Mouse (Mus musculus): ENCODE results near the gene Lhfpl5. TPM values are rescaled to one million over a fixed set of nuclear protein-coding genes. Genes with fewer than 3 reads are reported as not detected.

Lhfpl5 gene
- total and polyA plus RNA-seq, 3 experiments = 0.20 TPM; not detected in 2

GRCm38 (mm10) chr17:28622300-28622759 lies 46.9 kb downstream of the Lhfpl5 start, which contains the start of gene Srpk1:
Srpk1 (minus strand) TSS chr17:28622709.
- intact Hi-C loops (cut with DNase I) = loop anchor here (5.0 kb wide), 1 partner anchor 70 kb away; the partner anchor contains the start of genes Mapk14 and Slc26a8
- Histone ChIP-seq H3K4me3 (peak within 1 kb of the TSS; percentile 98), H3K9ac (ENCODE audit: low read depth, low read length) (peak within 1 kb of the TSS; percentile 87), H3K36me3 (ENCODE audit: control insufficient read depth, insufficient read depth, low read length) (no peaks in the 10 kb centered on the region), H3K4me1 (ENCODE audit: control insufficient read depth, insufficient read depth, low read length) (no peaks in the 10 kb centered on the region), H3K79me2 (replicated peaks; ENCODE audit: control insufficient read depth, insufficient read depth, low read length) (peaks cover 4% of the 10 kb centered on the region), H3K27me3 (ENCODE audit: control insufficient read depth, insufficient read depth, low read length) (no peaks in the 10 kb centered on the region), H3K27ac (peak within 1 kb of the TSS; percentile 89)
- peak; percentile 94 for DNase-seq
- WGBS = under 1% methylated on average over 50 of the region's 53 CpGs
- no peak for TF ChIP-seq CTCF (IDR thresholded peaks at IDR 0.05)
- TF ChIP-seq POLR2A (IDR thresholded peaks at IDR 0.05; ENCODE audit: insufficient read depth, low read depth, low read length) = peak; percentile 63
- no peak for TF ChIP-seq EP300 (IDR thresholded peaks at IDR 0.05; ENCODE audit: insufficient read depth, low read depth, low read length)

DNA sequence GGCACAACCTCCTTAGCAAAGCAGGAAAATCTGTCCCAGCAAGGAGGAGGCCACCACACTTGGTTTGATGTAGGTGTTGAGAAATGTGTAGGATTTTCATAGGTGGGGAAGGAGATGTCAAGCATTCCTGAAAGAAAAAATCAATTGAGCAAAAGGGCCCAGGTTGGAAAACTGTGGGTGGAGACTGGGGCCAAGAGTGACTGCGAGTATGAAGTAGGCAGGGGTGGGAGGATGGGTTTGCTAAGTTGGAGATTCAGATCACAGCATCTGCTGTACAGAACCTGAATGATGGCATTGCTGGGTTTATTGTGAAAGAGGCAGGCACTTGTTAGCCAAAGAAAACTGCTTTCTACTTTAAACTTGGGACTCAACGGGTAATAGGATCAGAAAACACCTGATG lies 49.4 kb downstream of the Lhfpl5 start:
- no peak overlapping the region for H3K27ac ChIP-seq
- intact Hi-C loops (cut with DNase I) = loop anchor here (5.0 kb wide), 1 partner anchor 67 kb away; the partner anchor contains the start of genes Mapk14 and Slc26a8
- no peak for TF ChIP-seq CTCF (IDR thresholded peaks at IDR 0.05)
- no peak for TF ChIP-seq EP300 (IDR thresholded peaks at IDR 0.05; ENCODE audit: insufficient read depth, low read depth, low read length)
- no peak for TF ChIP-seq POLR2A (IDR thresholded peaks at IDR 0.05; ENCODE audit: insufficient read depth, low read depth, low read length)
- peaks cover 1% of the 10 kb centered on the region; the same call in 1 of the 2 replicates for H3K79me2 ChIP-seq (replicated peaks; ENCODE audit: control insufficient read depth, insufficient read depth, low read length)
- no peak overlapping the region for H3K4me3 ChIP-seq
- H3K9ac ChIP-seq (ENCODE audit: low read depth, low read length) = no peak overlapping the region
- 59% methylated on average over 2 of the region's 2 CpGs for WGBS
- no peaks in the 10 kb centered on the region for H3K4me1 ChIP-seq (ENCODE audit: control insufficient read depth, insufficient read depth, low read length)
- no peaks in the 10 kb centered on the region for H3K36me3 ChIP-seq (ENCODE audit: control insufficient read depth, insufficient read depth, low read length)
- H3K27me3 ChIP-seq (ENCODE audit: control insufficient read depth, insufficient read depth, low read length) = no peaks in the 10 kb centered on the region
- DNase-seq = no peak

- 81% methylated on average over 15 of the region's 15 CpGs for WGBS
- no peaks in the 10 kb centered on the region for H3K27me3 ChIP-seq (ENCODE audit: control insufficient read depth, insufficient read depth, low read length)
- no peak overlapping the region for H3K27ac ChIP-seq
- intact Hi-C loops (cut with DNase I) = no loop called here
- TF ChIP-seq CTCF (IDR thresholded peaks at IDR 0.05) = no peak
- no peak for TF ChIP-seq EP300 (IDR thresholded peaks at IDR 0.05; ENCODE audit: insufficient read depth, low read depth, low read length)
- no peak for TF ChIP-seq POLR2A (IDR thresholded peaks at IDR 0.05; ENCODE audit: insufficient read depth, low read depth, low read length)
- peaks cover 1% of the 10 kb centered on the region; the same call in 1 of the 2 replicates for H3K79me2 ChIP-seq (replicated peaks; ENCODE audit: control insufficient read depth, insufficient read depth, low read length)
- no peaks in the 10 kb centered on the region for H3K36me3 ChIP-seq (ENCODE audit: control insufficient read depth, insufficient read depth, low read length)
- no peak for DNase-seq
- no peak overlapping the region for H3K9ac ChIP-seq (ENCODE audit: low read depth, low read length)
- no peak overlapping the region for H3K4me3 ChIP-seq
- H3K4me1 ChIP-seq (ENCODE audit: control insufficient read depth, insufficient read depth, low read length) = no peaks in the 10 kb centered on the region
These were observed 49.9 kb downstream of the Lhfpl5 start for GRCm38 (mm10) chr17:28625327-28625726.

GRCm38 (mm10) chr17:28626937-28627336 lies 51.5 kb downstream of the Lhfpl5 start:
- TF ChIP-seq POLR2A (IDR thresholded peaks at IDR 0.05; ENCODE audit: insufficient read depth, low read depth, low read length) (no peak), EP300 (IDR thresholded peaks at IDR 0.05; ENCODE audit: insufficient read depth, low read depth, low read length) (no peak), CTCF (IDR thresholded peaks at IDR 0.05) (no peak)
- no peaks in the 10 kb centered on the region for H3K27me3 ChIP-seq (ENCODE audit: control insufficient read depth, insufficient read depth, low read length)
- H3K36me3 ChIP-seq (ENCODE audit: control insufficient read depth, insufficient read depth, low read length) = no peaks in the 10 kb centered on the region
- no peaks in the 10 kb centered on the region for H3K79me2 ChIP-seq (replicated peaks; ENCODE audit: control insufficient read depth, insufficient read depth, low read length)
- no peak overlapping the region for H3K27ac ChIP-seq
- no peaks in the 10 kb centered on the region for H3K4me1 ChIP-seq (ENCODE audit: control insufficient read depth, insufficient read depth, low read length)
- no peak overlapping the region for H3K9ac ChIP-seq (ENCODE audit: low read depth, low read length)
- intact Hi-C loops (cut with DNase I) = no loop called here
- no peak overlapping the region for H3K4me3 ChIP-seq
- 83% methylated on average over 2 of the region's 2 CpGs for WGBS
- no peak for DNase-seq

GRCm38 (mm10) chr17:28628248-28629124 lies 53.0 kb downstream of the Lhfpl5 start:
- intact Hi-C loops (cut with DNase I) = no loop called here
- H3K36me3 ChIP-seq (ENCODE audit: control insufficient read depth, insufficient read depth, low read length) = no peaks in the 10 kb centered on the region
- no peaks in the 10 kb centered on the region for H3K4me1 ChIP-seq (ENCODE audit: control insufficient read depth, insufficient read depth, low read length)
- no peaks in the 10 kb centered on the region for H3K79me2 ChIP-seq (replicated peaks; ENCODE audit: control insufficient read depth, insufficient read depth, low read length)
- no peak overlapping the region for H3K4me3 ChIP-seq
- no peaks in the 10 kb centered on the region for H3K27me3 ChIP-seq (ENCODE audit: control insufficient read depth, insufficient read depth, low read length)
- H3K27ac ChIP-seq = no peak overlapping the region
- 42% methylated on average over 10 of the region's 10 CpGs for whole genome bisulfite sequencing
- DNase-seq = no peak
- H3K9ac ChIP-seq (ENCODE audit: low read depth, low read length) = no peak overlapping the region
- no peak for TF ChIP-seq EP300 (IDR thresholded peaks at IDR 0.05; ENCODE audit: insufficient read depth, low read depth, low read length)
- no peak for TF ChIP-seq CTCF (IDR thresholded peaks at IDR 0.05)
- no peak for TF ChIP-seq POLR2A (IDR thresholded peaks at IDR 0.05; ENCODE audit: insufficient read depth, low read depth, low read length)

GRCm38 (mm10) chr17:28629125-28629524 lies 53.7 kb downstream of the Lhfpl5 start:
- H3K27me3 ChIP-seq (ENCODE audit: control insufficient read depth, insufficient read depth, low read length) = no peaks in the 10 kb centered on the region
- no peaks in the 10 kb centered on the region for H3K36me3 ChIP-seq (ENCODE audit: control insufficient read depth, insufficient read depth, low read length)
- WGBS = 64% methylated on average over 3 of the region's 3 CpGs

More at GRCm38 (mm10) chr17:28629125-28629524, 53.7 kb downstream of the Lhfpl5 start:
- no peak for DNase-seq
- Histone ChIP-seq H3K9ac (ENCODE audit: low read depth, low read length) (no peak overlapping the region), H3K4me1 (ENCODE audit: control insufficient read depth, insufficient read depth, low read length) (no peaks in the 10 kb centered on the region), H3K4me3 (no peak overlapping the region), H3K79me2 (replicated peaks; ENCODE audit: control insufficient read depth, insufficient read depth, low read length) (no peaks in the 10 kb centered on the region), H3K27ac (no peak overlapping the region)
- intact Hi-C loops (cut with DNase I) = no loop called here
- no peak for TF ChIP-seq EP300 (IDR thresholded peaks at IDR 0.05; ENCODE audit: insufficient read depth, low read depth, low read length)
- TF ChIP-seq POLR2A (IDR thresholded peaks at IDR 0.05; ENCODE audit: insufficient read depth, low read depth, low read length) = no peak
- TF ChIP-seq CTCF (IDR thresholded peaks at IDR 0.05) = no peak

Small RNAs within 50 kb of the gene (microRNA-seq; reads per million reads assigned to microRNA genes)
- 0 reads per million in 2 experiments for gene Gm25195
- gene Mir6969 = 0 reads per million in 2 experiments

Other genes with a start within 250 kb of the Lhfpl5 start
- 100 to 1,000 TPM; 360 to 417 TPM for gene Rpl10a, start 247.2 kb upstream of the Lhfpl5 start, total RNA-seq (2021)
- 634 and 1,197 TPM in 2 replicates for gene Rpl10a, start 247.2 kb upstream of the Lhfpl5 start, polyA plus RNA-seq (2012; rRNA removed)
- gene Tead3, start 224.8 kb upstream of the Lhfpl5 start, total RNA-seq (2021) = 10 to 100 TPM; 12.7 to 13.7 TPM
- 20.2 and 21.2 TPM in 2 replicates for gene Tead3, start 224.8 kb upstream of the Lhfpl5 start, polyA plus RNA-seq (2012; rRNA removed)
- gene Tulp1, start 210.4 kb upstream of the Lhfpl5 start, total RNA-seq (2021) = not detected
- gene Tulp1, start 210.4 kb upstream of the Lhfpl5 start, polyA plus RNA-seq (2012; rRNA removed) = 0.38 TPM in 1 of 2 replicates, not detected in the other
- gene Fkbp5, start 58.1 kb upstream of the Lhfpl5 start, total RNA-seq (2021) = 10 to 100 TPM; 63.3 to 70.2 TPM
- 7.8 and 8.5 TPM in 2 replicates for gene Fkbp5, start 58.1 kb upstream of the Lhfpl5 start, polyA plus RNA-seq (2012; rRNA removed)
- gene Armc12, start 44.8 kb upstream of the Lhfpl5 start, total RNA-seq (2021) = not detected
- 0.33 and 0.47 TPM in 2 replicates for gene Armc12, start 44.8 kb upstream of the Lhfpl5 start, polyA plus RNA-seq (2012; rRNA removed)
- not detected for gene Clpsl2, start 26.2 kb upstream of the Lhfpl5 start, total RNA-seq (2021)
- gene Clpsl2, start 26.2 kb upstream of the Lhfpl5 start, polyA plus RNA-seq (2012; rRNA removed) = not detected in 2 replicates
- gene Clps, start 14.9 kb upstream of the Lhfpl5 start, total RNA-seq (2021) = not detected
- gene Clps, start 14.9 kb upstream of the Lhfpl5 start, polyA plus RNA-seq (2012; rRNA removed) = 0.90 and 2.0 TPM in 2 replicates
- gene Srpk1, start 47.1 kb downstream of the Lhfpl5 start, total RNA-seq (2021) = 10 to 100 TPM; 32.1 to 32.6 TPM
- gene Srpk1, start 47.1 kb downstream of the Lhfpl5 start, polyA plus RNA-seq (2012; rRNA removed) = 11.9 and 19.6 TPM in 2 replicates
- under 1 TPM; 0.26 to 0.70 TPM for gene Slc26a8, start 114.6 kb downstream of the Lhfpl5 start, total RNA-seq (2021)
- 0.73 and 1.3 TPM in 2 replicates for gene Slc26a8, start 114.6 kb downstream of the Lhfpl5 start, polyA plus RNA-seq (2012; rRNA removed)
- 10 to 100 TPM; 50.1 to 52.8 TPM for gene Mapk14, start 115.7 kb downstream of the Lhfpl5 start, total RNA-seq (2021)
- gene Mapk14, start 115.7 kb downstream of the Lhfpl5 start, polyA plus RNA-seq (2012; rRNA removed) = 51.3 and 95.3 TPM in 2 replicates
- gene AC170998.1, start 150.4 kb downstream of the Lhfpl5 start, total RNA-seq (2021) = under 1 TPM in 1 of 2 experiments, not detected in 1; 0.52 TPM
- 0.27 TPM in 1 of 2 replicates, not detected in the other for gene AC170998.1, start 150.4 kb downstream of the Lhfpl5 start, polyA plus RNA-seq (2012; rRNA removed)
- under 1 TPM; 0.48 to 0.52 TPM for gene Mapk13, start 193.7 kb downstream of the Lhfpl5 start, total RNA-seq (2021)
- gene Mapk13, start 193.7 kb downstream of the Lhfpl5 start, polyA plus RNA-seq (2012; rRNA removed) = 0.38 and 0.78 TPM in 2 replicates
- 10 to 100 TPM; 12.0 to 15.8 TPM for gene Brpf3, start 225.4 kb downstream of the Lhfpl5 start, total RNA-seq (2021)
- gene Brpf3, start 225.4 kb downstream of the Lhfpl5 start, polyA plus RNA-seq (2012; rRNA removed) = 14.0 and 14.2 TPM in 2 replicates

All from heart, adult 2 months (tissue).